8 mouse cellular contexts compared by ENCODE assay signal in genomic region chr6:15792680-15793601, GRCm38 (mm10).
DNase-seq lines count a peak whose midpoint lies in the region; ATAC-seq and TF ChIP-seq lines count a peak whose summit lies in the region.

No protein-coding gene starts in this region.

- WGBS in limb, embryonic 14.5 days: 70% methylated on average over 12 of the region's 12 CpGs
- WGBS in limb, embryonic 10.5 days: 82% methylated on average over 12 of the region's 12 CpGs

- H3K27me3 ChIP-seq in limb, embryonic 14.5 days (ENCODE audit: control insufficient read depth, insufficient read depth, low read length): no peaks in the 10 kb centered on the region
- H3K27me3 ChIP-seq in limb, embryonic 10.5 days (ENCODE audit: low read depth, poor library complexity, severe bottlenecking): no peaks in the 10 kb centered on the region
- H3K27me3 ChIP-seq in megakaryocyte, embryonic 14.5 days (replicated peaks): no peaks in the 10 kb centered on the region

- TF ChIP-seq POLR2A in limb, embryonic 14.5 days (IDR thresholded peaks at IDR 0.05; ENCODE audit: borderline replicate concordance, extremely low read depth, insufficient read depth, insufficient read length): no peak

- 0 out of 2 replicates have a peak, but pooled peaks cover under 1% of the 10 kb centered on the region for H3K36me3 ChIP-seq in limb, embryonic 14.5 days (ENCODE audit: control insufficient read depth, insufficient read depth, low read length)
- no peaks in the 10 kb centered on the region for H3K36me3 ChIP-seq in limb, embryonic 10.5 days
- no peaks in the 10 kb centered on the region for H3K36me3 ChIP-seq in megakaryocyte, embryonic 14.5 days (replicated peaks; ENCODE audit: low read length)

- H3K4me3 ChIP-seq in limb, embryonic 14.5 days (replicated peaks; ENCODE audit: low read length): no peak overlapping the region
- H3K4me3 ChIP-seq in limb, embryonic 10.5 days: no peak overlapping the region
- peak overlapping the region; percentile 90 for H3K4me3 ChIP-seq in megakaryocyte, embryonic 14.5 days (replicated peaks)

- no peak for ATAC-seq in limb, embryonic 14.5 days (ENCODE audit: low FRiP score, low read depth)

- H3K4me2 ChIP-seq in limb, embryonic 14.5 days (replicated peaks; ENCODE audit: low read depth, low read length, severe bottlenecking): no peak overlapping the region

- peaks cover 4% of the 10 kb centered on the region for H3K4me1 ChIP-seq in limb, embryonic 14.5 days (ENCODE audit: control insufficient read depth, insufficient read depth, low read length)
- H3K4me1 ChIP-seq in limb, embryonic 10.5 days: peaks cover 22% of the 10 kb centered on the region
- peaks cover 23% of the 10 kb centered on the region for H3K4me1 ChIP-seq in megakaryocyte, embryonic 14.5 days

- DNase-seq in limb, embryonic 14.5 days (ENCODE audit: low spot score): peak; percentile 23
- DNase-seq in limb, embryonic 10.5 days (ENCODE audit: low spot score): no peak
- DNase-seq in adipocyte (ENCODE audit: low spot score): peak; percentile 13
- peak; percentile 22 to 55 for DNase-seq in gastrocnemius, postnatal 4 days (ENCODE audit: low spot score in 2 of 2)
- DNase-seq in c-Kit-positive CD71-positive TER-119-positive erythroid progenitor cells, embryonic 14.5 days (ENCODE audit: low spot score): no peak
- no peak for DNase-seq in left cerebral cortex, adult 11 months (ENCODE audit: low spot score)
- DNase-seq in layer of hippocampus, adult 9-10 months (ENCODE audit: low spot score): no peak

- no peaks in the 10 kb centered on the region for H3K9me3 ChIP-seq in limb, embryonic 14.5 days (ENCODE audit: control insufficient read depth, low read length)
- no peaks in the 10 kb centered on the region for H3K9me3 ChIP-seq in limb, embryonic 10.5 days (replicated peaks)
- H3K9me3 ChIP-seq in megakaryocyte, embryonic 14.5 days: no peaks in the 10 kb centered on the region

- 0 out of 2 replicates have a peak overlapping the region, but pooled peaks have one; percentile 19 for H3K27ac ChIP-seq in limb, embryonic 14.5 days (replicated peaks; ENCODE audit: low read depth, low read length)
- H3K27ac ChIP-seq in limb, embryonic 10.5 days: no peak overlapping the region

- H3K9ac ChIP-seq in limb, embryonic 14.5 days (ENCODE audit: low read depth, low read length, severe bottlenecking): no peak overlapping the region

Comparison
In these comparisons a context has a peak if more than half of its experiments do, and no peak if none do; other contexts are left out.
1. DNase-seq: peak in limb, embryonic 14.5 days (single experiment), adipocyte (single experiment) and gastrocnemius, postnatal 4 days (2 of 2); none in limb, embryonic 10.5 days (single experiment), c-Kit-positive CD71-positive TER-119-positive erythroid progenitor cells, embryonic 14.5 days (single experiment), left cerebral cortex, adult 11 months (single experiment) and layer of hippocampus, adult 9-10 months (single experiment).